Mouse (Mus musculus) myocyte (in vitro differentiated cells): ENCODE measurements around the gene Il10. TPM values are rescaled to one million over a fixed set of nuclear protein-coding genes. Genes with fewer than 3 reads are reported as not detected.

Experiments used
- H3K27me3 ChIP-seq: one replicate; pipeline ENCODE4 v1.6.1; 2011; ENCODE audit not compliant: control insufficient read depth, insufficient read depth, insufficient read length
- H3K36me3 ChIP-seq: one replicate; pipeline ENCODE4 v1.6.1; 2011; ENCODE audit not compliant: control insufficient read depth, insufficient read depth
- H3K4me2 ChIP-seq: one replicate; pipeline ENCODE4 v1.6.1; 2011; ENCODE audit warnings: low read depth, control low read depth
- H3K4me3 ChIP-seq: one replicate; pipeline ENCODE4 v1.5.1; 2011; ENCODE audit warnings: mild to moderate bottlenecking, control low read depth, moderate library complexity
- H3K79me2 ChIP-seq: one replicate; pipeline ENCODE4 v1.6.1; 2011; ENCODE audit not compliant: control insufficient read depth, insufficient read depth
- H3ac ChIP-seq: one replicate; pipeline ENCODE4 v1.6.1; 2011; ENCODE audit not compliant: control insufficient read depth, insufficient read length
- CEBPB ChIP-seq: IDR thresholded peaks from 2 replicates; pipeline ENCODE4 v1.6.1; 2011; ENCODE audit warnings: mild to moderate bottlenecking, moderate library complexity; ENCODE audit not compliant: poor library complexity, insufficient read depth, severe bottlenecking
- E2F4 ChIP-seq: IDR thresholded peaks from one replicate; pipeline ENCODE4 v1.6.1; 2011; ENCODE audit warnings: mild to moderate bottlenecking, control low read depth, moderate library complexity; ENCODE audit not compliant: insufficient read depth
- MAX ChIP-seq: IDR thresholded peaks from one replicate; pipeline ENCODE4 v1.6.1; 2011; ENCODE audit warnings: low read depth, mild to moderate bottlenecking, control low read depth
- MYOD1 ChIP-seq, 3 experiments: IDR thresholded peaks; one replicate each; pipeline ENCODE4 v1.6.1; 2011; ENCODE audit warnings: control low read depth in 2 of 3, low read depth in 2 of 3, mild to moderate bottlenecking in 2 of 3, moderate library complexity in 1 of 3; ENCODE audit not compliant: insufficient read length in 2 of 3, control insufficient read depth in 1 of 3
- MYOG ChIP-seq, 3 experiments: IDR thresholded peaks; one replicate each; pipeline ENCODE4 v1.6.1; 2011; ENCODE audit warnings: control low read depth in 2 of 3, low read depth in 2 of 3, mild to moderate bottlenecking in 2 of 3; ENCODE audit not compliant: insufficient read length in 2 of 3, control insufficient read depth in 1 of 3, insufficient read depth in 1 of 3
- POLR2A ChIP-seq: IDR thresholded peaks from one replicate; pipeline ENCODE4 v1.6.1; 2011; ENCODE audit warnings: low read depth, mild to moderate bottlenecking, control low read depth, moderate library complexity; ENCODE audit not compliant: insufficient read length
- POLR2AphosphoS2 ChIP-seq: IDR thresholded peaks from one replicate; pipeline ENCODE4 v1.6.1; 2011; ENCODE audit warnings: low read depth, control low read depth; ENCODE audit not compliant: insufficient read length
- REST ChIP-seq: IDR thresholded peaks from one replicate; pipeline ENCODE4 v1.6.1; 2011; ENCODE audit warnings: mild to moderate bottlenecking, control low read depth, moderate library complexity; ENCODE audit not compliant: insufficient read depth, insufficient read length
- SRF ChIP-seq: IDR thresholded peaks from one replicate; pipeline ENCODE4 v1.6.1; 2011; ENCODE audit warnings: low read depth; ENCODE audit not compliant: control insufficient read depth, insufficient read length
- TCF12 ChIP-seq: IDR thresholded peaks from one replicate; pipeline ENCODE4 v1.6.1; 2011; ENCODE audit warnings: mild to moderate bottlenecking, control low read depth; ENCODE audit not compliant: poor library complexity, insufficient read depth, severe bottlenecking
- TCF3 ChIP-seq: IDR thresholded peaks from one replicate; pipeline ENCODE4 v1.6.1; 2011; ENCODE audit warnings: low read depth, control low read depth; ENCODE audit not compliant: insufficient read length
- USF1 ChIP-seq: IDR thresholded peaks from one replicate; pipeline ENCODE4 v1.6.1; 2011; ENCODE audit warnings: low read depth, mild to moderate bottlenecking, control low read depth, moderate library complexity
- polyA plus RNA-seq: library from polyadenylated mRNA; unstranded; fragments of >200 nt; fragmentation: generic; extraction: Trizol; gene quantifications from one replicate; pipeline ENCODE4 v1.2.1, GENCODE M21; 2012; ENCODE audit warnings: missing spikeins

Il10 gene
- polyA plus RNA-seq, 1 experiment, result not detected

- no peaks in the 10 kb centered on the region for H3K36me3 ChIP-seq
- TF ChIP-seq TCF3, result no peak
- TF ChIP-seq REST, result no peak
- no peak for TF ChIP-seq MYOD1 (IDR thresholded peaks at IDR 0.05; ENCODE audit: control insufficient read depth in 1 of 3, insufficient read length in 2 of 3, low read depth in 2 of 3)
- TF ChIP-seq SRF, result no peak
- no peak for TF ChIP-seq MAX
- TF ChIP-seq CEBPB, result no peak
- TF ChIP-seq MYOG (IDR thresholded peaks at IDR 0.05; ENCODE audit: control insufficient read depth in 1 of 3, insufficient read depth in 1 of 3, insufficient read length in 2 of 3, low read depth in 2 of 3), result no peak
- H3K4me3 ChIP-seq, result no peak overlapping the region
Observed at GRCm38 (mm10) chr1:131042263-131042662, 22.6 kb downstream of the Il10 start.

DNA sequence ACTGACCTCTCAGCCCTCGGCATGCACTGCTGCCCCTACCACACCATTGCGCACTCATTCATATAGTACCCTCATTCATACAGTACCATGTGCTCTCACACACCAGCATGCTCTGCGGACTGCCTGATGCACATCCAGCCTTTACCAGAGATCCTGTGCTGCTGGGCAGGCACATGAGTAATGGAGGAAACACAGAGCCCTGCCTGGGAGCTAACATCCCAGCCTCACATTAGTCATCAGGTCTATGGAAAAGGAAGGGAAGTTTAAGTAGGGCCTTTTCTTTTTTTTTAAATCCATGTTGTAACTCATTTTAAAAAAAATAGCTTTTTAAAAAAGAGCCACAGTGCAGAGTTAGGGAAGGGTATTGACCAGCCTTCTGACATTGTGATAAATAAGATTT is 23.1 kb downstream of the Il10 start:
- Histone ChIP-seq H3K4me2 (no peak overlapping the region), H3K36me3 (no peaks in the 10 kb centered on the region), H3K79me2 (no peaks in the 10 kb centered on the region), H3ac (no peak overlapping the region), H3K27me3 (no peaks in the 10 kb centered on the region), H3K4me3 (no peak overlapping the region)
- no peak for TF ChIP-seq TCF12
- no peak for TF ChIP-seq MYOD1 (IDR thresholded peaks at IDR 0.05; ENCODE audit: control insufficient read depth in 1 of 3, insufficient read length in 2 of 3, low read depth in 2 of 3)
- no peak for TF ChIP-seq REST
- TF ChIP-seq CEBPB, result no peak
- no peak for TF ChIP-seq TCF3
- TF ChIP-seq MYOG (IDR thresholded peaks at IDR 0.05; ENCODE audit: control insufficient read depth in 1 of 3, insufficient read depth in 1 of 3, insufficient read length in 2 of 3, low read depth in 2 of 3), result no peak
- TF ChIP-seq USF1, result no peak
- TF ChIP-seq SRF, result no peak
- no peak for TF ChIP-seq POLR2A
- TF ChIP-seq MAX, result no peak
- no peak for TF ChIP-seq POLR2AphosphoS2
- TF ChIP-seq E2F4, result no peak

More at GRCm38 (mm10) chr1:131042263-131042662, 22.6 kb downstream of the Il10 start:
- H3K27me3 ChIP-seq, result no peaks in the 10 kb centered on the region
- no peak overlapping the region for H3K4me2 ChIP-seq
- no peak overlapping the region for H3ac ChIP-seq
- H3K79me2 ChIP-seq, result no peaks in the 10 kb centered on the region

- Histone ChIP-seq H3K4me3 (no peak overlapping the region), H3K27me3 (no peaks in the 10 kb centered on the region), H3ac (no peak overlapping the region), H3K36me3 (no peaks in the 10 kb centered on the region), H3K4me2 (no peak overlapping the region), H3K79me2 (no peaks in the 10 kb centered on the region)
- TF ChIP-seq TCF3 (no peak), CEBPB (no peak), POLR2AphosphoS2 (no peak), USF1 (no peak), MYOG (IDR thresholded peaks at IDR 0.05; ENCODE audit: control insufficient read depth in 1 of 3, insufficient read depth in 1 of 3, insufficient read length in 2 of 3, low read depth in 2 of 3) (no peak), E2F4 (no peak), MAX (no peak), TCF12 (no peak), POLR2A (no peak), SRF (no peak), MYOD1 (IDR thresholded peaks at IDR 0.05; ENCODE audit: control insufficient read depth in 1 of 3, insufficient read length in 2 of 3, low read depth in 2 of 3) (no peak), REST (no peak)
Observed at GRCm38 (mm10) chr1:131043636-131044035, 24.0 kb downstream of the Il10 start.

DNA sequence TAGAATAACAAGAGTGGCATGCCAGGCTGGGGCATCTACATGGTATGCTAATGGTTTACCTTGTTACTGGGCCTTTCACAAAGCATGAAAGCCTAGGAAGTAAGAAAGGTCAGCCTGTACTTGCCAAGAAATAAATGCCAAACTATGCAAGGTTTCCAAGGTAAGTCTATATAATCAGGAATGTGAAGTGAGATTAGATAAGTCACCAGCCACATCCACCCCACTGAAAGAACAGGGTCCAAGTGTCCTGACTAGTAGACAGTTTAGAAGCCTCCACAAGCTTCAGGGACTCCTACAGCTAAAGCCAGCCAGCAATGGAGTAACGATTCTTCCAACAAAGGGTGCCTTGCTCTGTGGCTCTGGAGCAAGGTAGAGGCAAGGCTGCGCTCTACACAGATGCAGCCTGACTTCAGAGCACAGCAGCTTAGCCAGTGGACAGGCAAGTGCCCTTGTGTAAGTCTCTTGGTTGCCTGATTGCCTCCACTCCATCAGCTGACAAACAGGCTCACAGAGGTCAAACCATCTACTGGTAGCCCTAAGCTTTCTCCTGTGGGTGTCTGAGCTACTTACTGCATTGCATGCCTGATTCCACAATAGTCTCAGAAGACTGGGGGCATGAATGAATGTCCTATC is 26.2 kb downstream of the Il10 start:
- H3ac ChIP-seq, result no peak overlapping the region
- H3K27me3 ChIP-seq, result no peaks in the 10 kb centered on the region
- H3K4me3 ChIP-seq, result no peak overlapping the region
- no peaks in the 10 kb centered on the region for H3K36me3 ChIP-seq
- TF ChIP-seq MYOG (IDR thresholded peaks at IDR 0.05; ENCODE audit: control insufficient read depth in 1 of 3, insufficient read depth in 1 of 3, insufficient read length in 2 of 3, low read depth in 2 of 3) (no peak), TCF3 (no peak), POLR2AphosphoS2 (peak; percentile 61)
- no peaks in the 10 kb centered on the region for H3K79me2 ChIP-seq
- H3K4me2 ChIP-seq, result no peak overlapping the region

GRCm38 (mm10) chr1:131046607-131047006 is 27.0 kb downstream of the Il10 start:
- Histone ChIP-seq H3K4me3 (no peak overlapping the region), H3K4me2 (no peak overlapping the region), H3ac (no peak overlapping the region), H3K79me2 (no peaks in the 10 kb centered on the region), H3K36me3 (no peaks in the 10 kb centered on the region), H3K27me3 (no peaks in the 10 kb centered on the region)
- TF ChIP-seq POLR2AphosphoS2, result peak; percentile 9
- no peak for TF ChIP-seq TCF3
- TF ChIP-seq MYOG (IDR thresholded peaks at IDR 0.05; ENCODE audit: control insufficient read depth in 1 of 3, insufficient read depth in 1 of 3, insufficient read length in 2 of 3, low read depth in 2 of 3), result no peak
